Mouse (Mus musculus): ENCODE data around the gene Ccnq. TPM values are rescaled to one million over a fixed set of nuclear protein-coding genes. Genes with fewer than 3 reads are reported as not detected.

The Ccnq gene
- total and polyA plus RNA-seq, 3 experiments: 47.7 to 63.5 (median 55.5) TPM

GRCm38 (mm10) chr11:78750885-78751842, at the start of gene Ccnq (continued):
- TF ChIP-seq USF1 (IDR thresholded peaks at IDR 0.05; ENCODE audit: low read depth, low read length) (0 out of 2 replicates have a peak, but pooled peaks have one; percentile 3), CHD2 (IDR thresholded peaks at IDR 0.05; ENCODE audit: low read length) (no peak; the same call in 1 of the 2 replicates)

- H3K4me2 ChIP-seq (ENCODE audit: insufficient read depth, low read depth, poor library complexity, severe bottlenecking): no peak overlapping the region
- no peak overlapping the region for H3K9ac ChIP-seq (ENCODE audit: insufficient read depth, low read depth)
- no peaks in the 10 kb centered on the region for H3K36me3 ChIP-seq (replicated peaks in 1 of 2; ENCODE audit: control insufficient read depth in 1 of 2, insufficient read depth in 1 of 2, low read length in 1 of 2)
- H3K27me3 ChIP-seq (replicated peaks): no peaks in the 10 kb centered on the region
- in situ Hi-C loops (cut with MboI; ENCODE audit: low pct_ligation_motif_present, low pct_unique_long_range_greater_than_20kb, low sequenced_read_pairs) (no loop called here), dilution Hi-C loops (cut with MboI; ENCODE audit: extremely low pct_ligation_motif_present, extremely low pct_unique_long_range_greater_than_20kb, low sequenced_read_pairs) (no loop called here)
- no peak for DNase-seq (ENCODE audit: extremely low read depth)
- TF ChIP-seq NELFE (IDR thresholded peaks at IDR 0.05; ENCODE audit: low read depth, low read length) (no peak), ZKSCAN1 (IDR thresholded peaks at IDR 0.05; ENCODE audit: borderline replicate concordance, low read depth, low read length) (no peak), MEF2A (IDR thresholded peaks at IDR 0.05; ENCODE audit: borderline replicate concordance, low read depth, low read length) (no peak), POLR2A (IDR thresholded peaks at IDR 0.05; ENCODE audit: low read depth, low read length) (no peak), CHD1 (IDR thresholded peaks at IDR 0.05; ENCODE audit: low read depth, low read length) (no peak), IRF4 (IDR thresholded peaks at IDR 0.05; ENCODE audit: low read depth, low read length) (no peak), CTCF (conservative IDR thresholded peaks at IDR 0.05 in 1 of 2, IDR thresholded peaks at IDR 0.05 in 1 of 2; ENCODE audit: low read depth in 2 of 2, low read length in 2 of 2) (no peak), SMC3 (IDR thresholded peaks at IDR 0.05; ENCODE audit: low read depth, low read length) (no peak), JUN (IDR thresholded peaks at IDR 0.05; ENCODE audit: insufficient read depth, low read depth, low read length) (no peak), MAFK (IDR thresholded peaks at IDR 0.05; ENCODE audit: insufficient replicate concordance, low read length) (no peak), RAD21 (IDR thresholded peaks at IDR 0.05; ENCODE audit: low read depth, low read length) (no peak), EP300 (IDR thresholded peaks at IDR 0.05; ENCODE audit: low read length) (no peak), SIN3A (IDR thresholded peaks at IDR 0.05; ENCODE audit: low read length) (no peak), USF1 (IDR thresholded peaks at IDR 0.05; ENCODE audit: low read depth, low read length) (no peak), TCF12 (IDR thresholded peaks at IDR 0.05; ENCODE audit: low read depth, low read length) (no peak), MAX (IDR thresholded peaks at IDR 0.05; ENCODE audit: low read length) (no peak)
- no peaks in the 10 kb centered on the region for H3K4me1 ChIP-seq (ENCODE audit: control insufficient read depth in 1 of 2, insufficient read depth in 2 of 2)
- H3K79me2 ChIP-seq (replicated peaks; ENCODE audit: control insufficient read depth, extremely low read depth, insufficient read depth, poor library complexity, severe bottlenecking): no peaks in the 10 kb centered on the region
- no peaks in the 10 kb centered on the region for H3K9me3 ChIP-seq (replicated peaks; ENCODE audit: low read length)
- H3K27ac ChIP-seq (ENCODE audit: insufficient read depth, low read depth): no peak overlapping the region
- H3K4me3 ChIP-seq (replicated peaks in 1 of 3; ENCODE audit: low read depth in 2 of 3, low read length in 2 of 3, poor library complexity in 1 of 3): no peak overlapping the region
Measured at GRCm38 (mm10) chr11:78801094-78801493, 49.6 kb upstream of the Ccnq start.

Measured in CH12.LX (cell line).